Mouse (Mus musculus): Measurements from ENCODE around the gene Mmrn2. TPM values are rescaled to one million over a fixed set of nuclear protein-coding genes. Genes with fewer than 3 reads are reported as not detected.
A peak's percentile ranks its signal among the peaks of the same experiment; 100 is the strongest.

The Mmrn2 gene
- polyA plus RNA-seq, 1 experiment from 2014 or later: 3.2 TPM

DNA sequence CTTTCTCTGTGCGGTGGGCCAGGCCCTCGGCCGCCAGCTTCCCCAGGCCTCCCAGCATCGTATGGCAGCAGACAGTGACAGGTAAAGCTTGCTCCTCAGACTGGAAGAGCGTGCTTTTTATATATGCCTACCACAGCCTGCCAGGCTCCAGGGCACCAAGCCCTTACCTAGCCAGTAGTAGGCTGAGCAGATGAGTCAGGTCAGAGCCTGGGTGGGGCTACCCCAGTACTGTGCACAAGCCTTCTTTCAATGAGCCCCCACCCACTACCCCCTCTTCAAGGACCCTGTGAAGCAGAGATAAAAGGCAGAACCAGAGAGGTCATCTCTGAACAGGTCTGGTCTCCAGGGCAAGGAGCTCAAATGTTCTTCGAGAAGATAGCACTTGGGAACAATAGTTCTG lies 20.0 kb upstream of the Mmrn2 start, which contains the start of gene Fam25c:
TSS of gene Fam25c (minus strand) at position 133 of the 400 bp plus-strand sequence.
- Histone ChIP-seq H3K9me3 (ENCODE audit: low read length) (no peaks in the 10 kb centered on the region), H3K4me2 (ENCODE audit: low read depth, low read length) (no peak within 1 kb of the TSS), H3K4me1 (ENCODE audit: insufficient read depth) (peaks cover 25% of the 10 kb centered on the region), H3K9ac (replicated peaks) (0 out of 2 replicates have a peak within 1 kb of the TSS, but pooled peaks have one; percentile 4), H3K27ac (ENCODE audit: low read depth) (0 out of 2 replicates have a peak within 1 kb of the TSS, but pooled peaks have one; percentile 0), H3K27me3 (ENCODE audit: insufficient read depth, low read length) (no peaks in the 10 kb centered on the region), H3K4me3 (ENCODE audit: low read depth, low read length) (no peak within 1 kb of the TSS), H3K36me3 (replicated peaks; ENCODE audit: insufficient read depth, low read length) (no peaks in the 10 kb centered on the region)
- ATAC-seq (no peak), DNase-seq (no peak)
- TF ChIP-seq EP300 (IDR thresholded peaks at IDR 0.05; ENCODE audit: low read depth) (no peak), CTCF (IDR thresholded peaks at IDR 0.05; ENCODE audit: low read depth) (no peak)
- WGBS (ENCODE audit: insufficient replicate concordance): 60% methylated on average over 6 of the region's 6 CpGs

DNA sequence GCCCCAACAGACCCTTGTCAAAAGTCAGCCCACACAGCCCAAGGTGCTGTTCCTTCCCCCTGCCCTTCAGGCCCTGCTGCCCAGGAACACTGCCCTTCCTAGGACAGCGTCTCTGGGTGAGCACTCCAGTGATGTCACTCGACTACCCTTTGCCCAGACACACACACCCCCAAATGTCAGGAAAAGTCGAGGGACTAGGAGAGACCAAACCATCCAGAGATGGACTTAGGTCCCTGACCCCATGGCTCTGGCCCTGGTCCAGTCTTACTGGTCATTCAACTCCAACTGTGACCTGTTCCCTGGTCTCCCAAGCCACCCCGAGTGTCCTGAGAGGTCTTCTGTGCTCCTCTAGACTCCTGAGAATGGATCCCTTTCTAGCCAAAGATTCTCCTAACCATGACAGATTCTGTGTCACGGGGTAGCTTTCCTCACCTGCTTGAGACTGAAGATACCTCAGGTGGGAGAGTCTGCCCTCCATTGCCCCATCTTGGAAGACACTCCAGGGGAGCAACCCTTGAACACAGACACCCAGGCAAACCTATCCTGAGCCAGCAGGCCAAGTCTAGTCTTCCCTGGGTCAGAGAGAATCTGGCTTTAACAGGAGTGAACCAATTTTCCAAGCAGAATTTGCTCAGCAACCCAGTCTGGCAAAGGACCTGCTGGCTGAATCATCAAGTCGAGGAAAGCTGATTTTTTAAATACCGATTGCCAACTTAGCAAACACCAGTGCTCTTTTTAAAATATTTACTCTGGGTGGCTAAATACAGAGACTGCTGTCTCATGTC lies 17.4 kb upstream of the Mmrn2 start:
- H3K4me3 ChIP-seq (ENCODE audit: low read depth, low read length): no peak overlapping the region
- ATAC-seq (peak; percentile 95), DNase-seq (peak; percentile 80)
- 43% methylated on average over 7 of the region's 7 CpGs for WGBS (ENCODE audit: insufficient replicate concordance)
- no peaks in the 10 kb centered on the region for H3K36me3 ChIP-seq (replicated peaks; ENCODE audit: insufficient read depth, low read length)
- no peak overlapping the region for H3K4me2 ChIP-seq (ENCODE audit: low read depth, low read length)
- H3K27me3 ChIP-seq (ENCODE audit: insufficient read depth, low read length): no peaks in the 10 kb centered on the region
- peaks cover 23% of the 10 kb centered on the region for H3K4me1 ChIP-seq (ENCODE audit: insufficient read depth)
- no peaks in the 10 kb centered on the region for H3K9me3 ChIP-seq (ENCODE audit: low read length)
- 0 out of 2 replicates have a peak overlapping the region, but pooled peaks have one; percentile 23 for H3K9ac ChIP-seq (replicated peaks)
- peak overlapping the region; percentile 86 for H3K27ac ChIP-seq (ENCODE audit: low read depth)
- no peak for TF ChIP-seq CTCF (IDR thresholded peaks at IDR 0.05; ENCODE audit: low read depth)
- TF ChIP-seq EP300 (IDR thresholded peaks at IDR 0.05; ENCODE audit: low read depth): peak; percentile 58

DNA sequence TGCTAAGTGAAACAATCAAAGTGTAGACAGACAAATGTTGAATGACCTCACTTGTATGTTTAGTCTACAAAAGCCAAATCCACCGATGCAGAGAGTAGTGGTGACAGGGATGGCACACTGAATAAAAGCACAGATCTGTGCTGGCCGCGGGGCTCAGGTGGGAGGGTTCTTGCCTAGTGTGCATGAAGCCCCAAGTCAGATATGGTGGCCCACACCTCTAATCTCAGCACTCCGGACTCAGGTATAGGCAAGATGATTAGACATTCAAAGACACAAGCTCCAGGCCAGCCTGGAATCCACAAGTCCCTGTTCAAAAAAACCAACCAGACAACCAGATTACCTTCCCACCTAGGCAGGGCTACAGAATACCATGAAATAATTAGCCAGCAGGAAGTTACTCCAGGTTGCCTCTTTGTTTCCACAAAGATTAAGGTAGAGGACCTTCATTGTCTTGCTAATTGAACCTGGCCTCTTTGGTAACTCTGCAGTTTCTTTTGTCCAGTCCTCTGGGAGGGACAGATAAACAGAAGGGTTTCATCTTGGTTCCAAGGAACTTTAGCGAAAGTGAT lies 15.5 kb upstream of the Mmrn2 start:
- Histone ChIP-seq H3K9me3 (ENCODE audit: low read length) (no peaks in the 10 kb centered on the region), H3K27me3 (ENCODE audit: insufficient read depth, low read length) (no peaks in the 10 kb centered on the region), H3K4me2 (ENCODE audit: low read depth, low read length) (no peak overlapping the region), H3K9ac (replicated peaks) (no peak overlapping the region), H3K36me3 (replicated peaks; ENCODE audit: insufficient read depth, low read length) (no peaks in the 10 kb centered on the region), H3K27ac (ENCODE audit: low read depth) (peak overlapping the region; percentile 29; the same call in 1 of the 2 replicates), H3K4me1 (ENCODE audit: insufficient read depth) (peaks cover 28% of the 10 kb centered on the region), H3K4me3 (ENCODE audit: low read depth, low read length) (no peak overlapping the region)
- DNase-seq (no peak), ATAC-seq (no peak)
- TF ChIP-seq EP300 (IDR thresholded peaks at IDR 0.05; ENCODE audit: low read depth) (no peak), CTCF (IDR thresholded peaks at IDR 0.05; ENCODE audit: low read depth) (no peak)
- 44% methylated on average over 5 of the region's 5 CpGs for WGBS (ENCODE audit: insufficient replicate concordance)

DNA sequence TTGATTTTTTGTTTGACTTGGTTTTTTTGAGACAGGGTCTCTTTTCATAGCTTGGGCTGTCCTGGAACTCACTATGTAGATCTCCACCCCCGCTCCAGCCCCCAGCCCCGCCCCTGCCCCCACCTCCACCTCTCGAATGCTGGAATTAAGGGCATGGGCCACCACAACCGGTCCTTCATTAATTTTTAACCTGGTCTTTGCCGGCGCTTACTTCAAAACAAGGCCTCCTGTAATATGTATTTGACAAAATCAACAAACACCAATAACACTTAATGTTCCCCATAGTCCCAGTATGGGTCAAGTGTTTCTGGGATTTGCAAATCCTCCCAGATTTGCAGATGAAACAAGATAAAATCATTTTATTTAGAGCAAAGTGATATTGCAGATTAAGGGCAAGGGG lies 15.0 kb upstream of the Mmrn2 start:
- Histone ChIP-seq H3K9me3 (ENCODE audit: low read length) (no peaks in the 10 kb centered on the region), H3K4me2 (ENCODE audit: low read depth, low read length) (no peak overlapping the region), H3K9ac (replicated peaks) (no peak overlapping the region), H3K27ac (ENCODE audit: low read depth) (peak overlapping the region; percentile 29), H3K4me3 (ENCODE audit: low read depth, low read length) (no peak overlapping the region), H3K36me3 (replicated peaks; ENCODE audit: insufficient read depth, low read length) (no peaks in the 10 kb centered on the region), H3K4me1 (ENCODE audit: insufficient read depth) (peaks cover 23% of the 10 kb centered on the region), H3K27me3 (ENCODE audit: insufficient read depth, low read length) (no peaks in the 10 kb centered on the region)
- WGBS (ENCODE audit: insufficient replicate concordance): 46% methylated on average over 6 of the region's 6 CpGs
- no peak for DNase-seq
- no peak for TF ChIP-seq CTCF (IDR thresholded peaks at IDR 0.05; ENCODE audit: low read depth)
- TF ChIP-seq EP300 (IDR thresholded peaks at IDR 0.05; ENCODE audit: low read depth): no peak
- ATAC-seq: no peak

DNA sequence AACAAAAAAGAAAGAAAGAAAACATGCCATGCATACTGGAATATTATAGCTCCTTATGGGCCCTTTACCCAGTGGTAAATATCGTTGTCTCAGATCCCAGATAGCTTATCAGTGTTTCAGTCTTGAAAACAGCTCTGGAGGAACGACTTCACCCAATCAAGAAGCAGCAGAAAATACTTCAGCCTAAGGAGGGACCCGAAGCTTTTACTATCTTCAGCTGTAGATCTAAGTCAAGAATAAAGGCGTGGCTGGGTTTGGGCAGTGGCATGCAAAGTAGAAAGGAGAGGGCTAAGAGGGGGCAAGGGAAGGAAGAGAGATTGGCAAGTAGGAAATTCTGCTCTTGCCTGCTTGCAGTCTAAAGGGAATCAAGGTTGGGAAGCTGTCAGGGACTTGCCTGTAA lies 13.1 kb upstream of the Mmrn2 start:
- no peaks in the 10 kb centered on the region for H3K27me3 ChIP-seq (ENCODE audit: insufficient read depth, low read length)
- H3K9me3 ChIP-seq (ENCODE audit: low read length): no peaks in the 10 kb centered on the region
- H3K4me2 ChIP-seq (ENCODE audit: low read depth, low read length): no peak overlapping the region

DNA sequence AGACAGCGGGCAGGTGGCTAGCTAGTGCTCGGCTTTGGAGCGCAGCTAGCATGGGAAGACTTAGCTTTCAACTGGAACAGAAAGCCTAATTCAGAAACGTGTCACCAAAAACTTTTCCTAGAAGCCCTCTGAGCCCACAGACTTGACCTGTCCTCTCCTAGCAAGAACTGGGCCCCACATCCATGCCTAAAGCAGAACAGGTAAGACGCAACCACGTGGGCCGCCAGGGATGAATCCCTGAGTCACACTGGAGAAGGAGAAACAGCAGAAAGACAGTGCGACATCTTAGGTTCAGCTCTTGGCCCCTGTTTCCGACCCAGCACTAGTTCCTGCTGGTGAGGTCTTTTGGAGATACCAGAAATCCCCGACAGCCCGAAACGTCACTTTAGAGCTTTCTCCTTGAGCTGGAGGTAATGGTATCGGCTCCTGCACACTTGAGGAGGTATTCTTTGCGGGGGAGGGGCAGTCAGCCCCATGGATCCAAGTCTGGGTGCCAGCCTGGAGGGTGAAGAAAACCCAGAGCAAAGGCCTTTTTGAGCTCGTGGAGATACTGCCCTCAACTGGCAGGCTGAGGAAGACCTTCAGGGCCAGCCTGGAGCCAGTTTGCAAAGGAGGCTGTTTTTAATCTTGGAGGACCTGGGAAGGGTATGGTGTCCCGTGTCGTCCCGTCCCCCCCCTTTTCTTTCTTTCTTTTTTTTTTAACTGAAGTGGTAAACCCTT lies 12.4 kb upstream of the Mmrn2 start:
- ATAC-seq (peak; percentile 48), DNase-seq (peak; percentile 58)
- H3K4me2 ChIP-seq (ENCODE audit: low read depth, low read length): peak overlapping the region; percentile 70
- 0 out of 2 replicates have a peak overlapping the region, but pooled peaks have one; percentile 8 for H3K27ac ChIP-seq (ENCODE audit: low read depth)
- TF ChIP-seq EP300 (IDR thresholded peaks at IDR 0.05; ENCODE audit: low read depth): no peak
- TF ChIP-seq CTCF (IDR thresholded peaks at IDR 0.05; ENCODE audit: low read depth): peak; percentile 79
- H3K27me3 ChIP-seq (ENCODE audit: insufficient read depth, low read length): no peaks in the 10 kb centered on the region
- 36% methylated on average over 18 of the region's 18 CpGs for whole genome bisulfite sequencing (ENCODE audit: insufficient replicate concordance)
- H3K4me3 ChIP-seq (ENCODE audit: low read depth, low read length): peak overlapping the region; percentile 27
- H3K36me3 ChIP-seq (replicated peaks; ENCODE audit: insufficient read depth, low read length): no peaks in the 10 kb centered on the region
- H3K9ac ChIP-seq (replicated peaks): peak overlapping the region; percentile 41
- no peaks in the 10 kb centered on the region for H3K9me3 ChIP-seq (ENCODE audit: low read length)
- peaks cover 12% of the 10 kb centered on the region for H3K4me1 ChIP-seq (ENCODE audit: insufficient read depth)

More for the DNA sequence above, 13.1 kb upstream of the Mmrn2 start:
- H3K9ac ChIP-seq (replicated peaks): no peak overlapping the region
- H3K27ac ChIP-seq (ENCODE audit: low read depth): no peak overlapping the region
- no peak for DNase-seq
- peaks cover 16% of the 10 kb centered on the region for H3K4me1 ChIP-seq (ENCODE audit: insufficient read depth)
- no peaks in the 10 kb centered on the region for H3K36me3 ChIP-seq (replicated peaks; ENCODE audit: insufficient read depth, low read length)
- TF ChIP-seq EP300 (IDR thresholded peaks at IDR 0.05; ENCODE audit: low read depth): no peak
- no peak for TF ChIP-seq CTCF (IDR thresholded peaks at IDR 0.05; ENCODE audit: low read depth)
- 39% methylated on average over 4 of the region's 4 CpGs for WGBS (ENCODE audit: insufficient replicate concordance)
- no peak overlapping the region for H3K4me3 ChIP-seq (ENCODE audit: low read depth, low read length)
- no peak for ATAC-seq

All from liver, postnatal 0 days (tissue).